Mouse (Mus musculus): ENCODE measurements at regions not wholly inside any gene's neighbourhood (a gene's known extent, or its start where the extent isn't known, plus 50 kb on each side); places are given as distances from the start of the nearest gene placed in this dataset.

DNA sequence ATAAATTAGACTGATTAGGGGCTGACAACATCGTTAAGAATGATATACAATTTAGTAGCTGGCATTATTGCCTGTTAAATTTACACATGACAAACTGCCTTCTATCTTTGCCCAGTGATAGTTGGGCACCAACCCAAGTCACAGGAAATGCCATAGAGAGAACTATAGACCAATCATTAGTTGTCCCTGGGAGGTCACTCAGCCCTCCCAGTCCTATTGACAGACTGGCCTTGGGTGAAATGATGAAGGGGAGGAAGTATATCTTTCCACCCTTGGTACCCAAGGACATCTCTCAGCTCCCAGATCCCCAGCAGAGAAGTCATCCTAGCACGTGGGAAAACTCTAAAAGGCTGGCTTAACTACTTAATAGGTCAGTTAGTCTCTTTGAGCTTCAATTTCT, 139.8 kb downstream of the Aipl1 start:
- H3K27ac ChIP-seq (ENCODE audit: insufficient read depth, low read depth, low read length, poor library complexity, severe bottlenecking) = no peak overlapping the region
- in situ Hi-C loops (cut with MboI; ENCODE audit: low sequenced_read_pairs in 2 of 2, unreplicated experiment in 2 of 2) = no loop called here
- H3K4me1 ChIP-seq (ENCODE audit: control insufficient read depth in 2 of 2, insufficient read depth in 2 of 2, low read length in 2 of 2, poor library complexity in 1 of 2) = no peaks in the 10 kb centered on the region
- H3K9me3 ChIP-seq (ENCODE audit: control insufficient read depth, insufficient read depth, low read depth, low read length) = no peaks in the 10 kb centered on the region
- no peak for TF ChIP-seq MAFK (IDR thresholded peaks at IDR 0.05; ENCODE audit: insufficient read depth, low read depth, low read length)
- no peak for TF ChIP-seq CHD2 (IDR thresholded peaks at IDR 0.05; ENCODE audit: low read depth, low read length)
- TF ChIP-seq ZC3H11A (IDR thresholded peaks at IDR 0.05; ENCODE audit: borderline replicate concordance, low read depth, low read length) = no peak
- no peak for TF ChIP-seq ZNF384 (IDR thresholded peaks at IDR 0.05; ENCODE audit: low read depth, low read length)
- no peak for TF ChIP-seq HCFC1 (IDR thresholded peaks at IDR 0.05; ENCODE audit: borderline replicate concordance, insufficient read depth, low read length)
- no peak for DNase-seq (ENCODE audit: low read depth, low spot score)
- no peak overlapping the region for H3K9ac ChIP-seq (ENCODE audit: insufficient read depth, low read depth, low read length, poor library complexity, severe bottlenecking)
- H3K36me3 ChIP-seq (ENCODE audit: control insufficient read depth, insufficient read depth, low read length, poor library complexity, severe bottlenecking) = no peaks in the 10 kb centered on the region
- H3K4me3 ChIP-seq (ENCODE audit: insufficient read depth in 1 of 2, low read depth in 1 of 2, low read length in 2 of 2, poor library complexity in 1 of 2, severe bottlenecking in 1 of 2) = no peak overlapping the region

DNA sequence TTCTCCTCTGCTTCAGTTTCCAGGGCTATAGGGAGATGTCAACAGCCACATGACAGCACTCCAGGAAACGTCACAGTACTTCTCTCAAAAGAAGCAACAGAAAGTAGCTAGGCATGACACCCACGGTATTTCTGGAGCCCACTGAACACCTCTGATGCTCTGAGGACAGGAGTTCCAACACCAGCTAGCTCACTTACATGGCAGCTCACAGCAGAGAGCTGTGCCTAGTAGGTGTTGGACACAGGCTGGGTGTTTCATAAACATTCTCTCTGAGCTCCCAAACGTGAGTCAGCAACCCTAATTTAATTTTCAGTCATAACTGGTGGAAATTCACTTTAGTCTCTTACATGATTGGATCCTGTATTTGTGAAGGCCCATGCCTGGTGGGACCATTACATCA, 140.2 kb downstream of the Aipl1 start:
- no peaks in the 10 kb centered on the region for H3K4me1 ChIP-seq (ENCODE audit: control insufficient read depth in 2 of 2, insufficient read depth in 2 of 2, low read length in 2 of 2, poor library complexity in 1 of 2)
- in situ Hi-C loops (cut with MboI; ENCODE audit: low sequenced_read_pairs in 2 of 2, unreplicated experiment in 2 of 2) = no loop called here
- no peak overlapping the region for H3K9ac ChIP-seq (ENCODE audit: insufficient read depth, low read depth, low read length, poor library complexity, severe bottlenecking)
- no peak for DNase-seq (ENCODE audit: low read depth, low spot score)
- no peak overlapping the region for H3K4me3 ChIP-seq (ENCODE audit: insufficient read depth in 1 of 2, low read depth in 1 of 2, low read length in 2 of 2, poor library complexity in 1 of 2, severe bottlenecking in 1 of 2)
- no peaks in the 10 kb centered on the region for H3K9me3 ChIP-seq (ENCODE audit: control insufficient read depth, insufficient read depth, low read depth, low read length)
- TF ChIP-seq ZNF384 (IDR thresholded peaks at IDR 0.05; ENCODE audit: low read depth, low read length) (no peak), ZC3H11A (IDR thresholded peaks at IDR 0.05; ENCODE audit: borderline replicate concordance, low read depth, low read length) (no peak), CHD2 (IDR thresholded peaks at IDR 0.05; ENCODE audit: low read depth, low read length) (no peak), MAFK (IDR thresholded peaks at IDR 0.05; ENCODE audit: insufficient read depth, low read depth, low read length) (no peak), HCFC1 (IDR thresholded peaks at IDR 0.05; ENCODE audit: borderline replicate concordance, insufficient read depth, low read length) (no peak)
- no peaks in the 10 kb centered on the region for H3K36me3 ChIP-seq (ENCODE audit: control insufficient read depth, insufficient read depth, low read length, poor library complexity, severe bottlenecking)
- H3K27ac ChIP-seq (ENCODE audit: insufficient read depth, low read depth, low read length, poor library complexity, severe bottlenecking) = no peak overlapping the region

DNA sequence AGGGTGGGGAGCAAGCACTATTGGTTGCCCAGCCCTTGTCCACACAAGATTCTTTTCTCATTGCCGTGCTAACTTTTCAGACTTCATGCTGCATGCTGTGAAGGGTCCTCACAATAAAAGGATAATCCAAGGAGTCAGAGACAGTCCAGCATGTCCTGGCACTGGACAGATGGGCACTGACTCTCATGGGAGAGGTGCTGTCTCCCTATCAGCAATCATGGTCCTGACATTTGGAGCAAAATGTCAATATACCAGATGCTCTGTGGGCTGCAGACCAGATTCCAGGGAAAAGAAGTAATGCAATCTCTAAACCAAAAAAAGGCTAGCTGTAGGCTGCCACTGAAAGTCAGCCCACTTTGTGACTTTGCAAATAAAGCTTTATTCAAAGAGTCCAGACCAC, 141.5 kb downstream of the Wscd1 start:
- H3K27ac ChIP-seq (ENCODE audit: insufficient read depth, low read depth, low read length, poor library complexity, severe bottlenecking) = no peak overlapping the region
- DNase-seq (ENCODE audit: low read depth, low spot score) = no peak
- in situ Hi-C loops (cut with MboI; ENCODE audit: low sequenced_read_pairs in 2 of 2, unreplicated experiment in 2 of 2) = no loop called here
- no peaks in the 10 kb centered on the region for H3K4me1 ChIP-seq (ENCODE audit: control insufficient read depth in 2 of 2, insufficient read depth in 2 of 2, low read length in 2 of 2, poor library complexity in 1 of 2)
- H3K4me3 ChIP-seq (ENCODE audit: insufficient read depth in 1 of 2, low read depth in 1 of 2, low read length in 2 of 2, poor library complexity in 1 of 2, severe bottlenecking in 1 of 2) = no peak overlapping the region
- no peak for TF ChIP-seq MAFK (IDR thresholded peaks at IDR 0.05; ENCODE audit: insufficient read depth, low read depth, low read length)
- TF ChIP-seq ZNF384 (IDR thresholded peaks at IDR 0.05; ENCODE audit: low read depth, low read length) = no peak
- TF ChIP-seq HCFC1 (IDR thresholded peaks at IDR 0.05; ENCODE audit: borderline replicate concordance, insufficient read depth, low read length) = no peak
- TF ChIP-seq ZC3H11A (IDR thresholded peaks at IDR 0.05; ENCODE audit: borderline replicate concordance, low read depth, low read length) = no peak
- TF ChIP-seq CHD2 (IDR thresholded peaks at IDR 0.05; ENCODE audit: low read depth, low read length) = no peak
- H3K36me3 ChIP-seq (ENCODE audit: control insufficient read depth, insufficient read depth, low read length, poor library complexity, severe bottlenecking) = no peaks in the 10 kb centered on the region
- H3K9ac ChIP-seq (ENCODE audit: insufficient read depth, low read depth, low read length, poor library complexity, severe bottlenecking) = no peak overlapping the region
- no peaks in the 10 kb centered on the region for H3K9me3 ChIP-seq (ENCODE audit: control insufficient read depth, insufficient read depth, low read depth, low read length)

DNA sequence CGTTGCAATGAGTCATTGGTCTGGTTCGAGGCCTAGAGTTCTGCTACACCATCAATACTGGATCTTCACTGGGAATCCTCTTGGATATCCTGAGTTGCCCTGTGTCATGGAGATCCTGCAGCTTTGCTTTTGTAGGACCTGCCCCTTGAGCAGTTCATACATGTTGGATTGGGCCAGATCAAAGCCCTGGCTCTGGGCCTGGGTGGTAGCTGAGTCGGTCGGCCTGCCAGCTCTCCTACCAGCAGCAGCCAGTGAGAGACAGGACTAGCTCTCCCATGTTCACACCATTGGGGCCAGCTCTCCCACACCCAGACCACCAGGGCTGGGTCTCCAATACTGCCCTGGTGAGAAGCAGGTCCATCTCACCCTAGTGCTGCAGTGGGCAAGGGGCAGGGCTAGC, 139.4 kb downstream of the Wscd1 start:
- in situ Hi-C loops (cut with MboI; ENCODE audit: low sequenced_read_pairs in 2 of 2, unreplicated experiment in 2 of 2) = no loop called here
- TF ChIP-seq CHD2 (IDR thresholded peaks at IDR 0.05; ENCODE audit: low read depth, low read length) (no peak), ZC3H11A (IDR thresholded peaks at IDR 0.05; ENCODE audit: borderline replicate concordance, low read depth, low read length) (no peak), ZNF384 (IDR thresholded peaks at IDR 0.05; ENCODE audit: low read depth, low read length) (no peak), MAFK (IDR thresholded peaks at IDR 0.05; ENCODE audit: insufficient read depth, low read depth, low read length) (no peak)
- H3K4me3 ChIP-seq (ENCODE audit: insufficient read depth in 1 of 2, low read depth in 1 of 2, low read length in 2 of 2, poor library complexity in 1 of 2, severe bottlenecking in 1 of 2) = no peak overlapping the region
- no peaks in the 10 kb centered on the region for H3K9me3 ChIP-seq (ENCODE audit: control insufficient read depth, insufficient read depth, low read depth, low read length)
- DNase-seq (ENCODE audit: low read depth, low spot score) = no peak
- no peak overlapping the region for H3K9ac ChIP-seq (ENCODE audit: insufficient read depth, low read depth, low read length, poor library complexity, severe bottlenecking)
- no peaks in the 10 kb centered on the region for H3K36me3 ChIP-seq (ENCODE audit: control insufficient read depth, insufficient read depth, low read length, poor library complexity, severe bottlenecking)
- H3K27ac ChIP-seq (ENCODE audit: insufficient read depth, low read depth, low read length, poor library complexity, severe bottlenecking) = no peak overlapping the region
- no peaks in the 10 kb centered on the region for H3K4me1 ChIP-seq (ENCODE audit: control insufficient read depth in 2 of 2, insufficient read depth in 2 of 2, low read length in 2 of 2, poor library complexity in 1 of 2)

DNA sequence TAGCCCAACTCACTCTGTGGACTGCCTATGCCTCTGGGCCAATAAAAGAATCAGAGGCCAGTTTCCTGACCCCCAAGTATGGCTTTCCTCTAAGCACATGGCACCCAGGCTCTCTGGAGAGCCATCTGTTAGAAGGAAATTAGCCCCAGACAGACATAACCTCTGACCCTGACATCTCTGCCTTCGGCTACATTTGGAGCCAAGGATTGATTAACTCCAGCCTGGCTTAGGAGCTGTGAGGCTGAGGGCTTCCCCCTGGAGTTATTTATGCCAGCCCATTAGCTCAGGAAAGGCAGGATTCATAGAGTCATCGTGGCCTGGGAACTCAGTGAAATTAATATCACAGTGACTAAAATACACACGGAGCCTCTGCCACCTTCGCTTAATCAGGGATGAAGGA, 137.5 kb downstream of the Wscd1 start:
- no peaks in the 10 kb centered on the region for H3K4me1 ChIP-seq (ENCODE audit: control insufficient read depth in 2 of 2, insufficient read depth in 2 of 2, low read length in 2 of 2, poor library complexity in 1 of 2)
- H3K27ac ChIP-seq (ENCODE audit: insufficient read depth, low read depth, low read length, poor library complexity, severe bottlenecking) = no peak overlapping the region
- DNase-seq (ENCODE audit: low read depth, low spot score) = no peak

More for the DNA sequence above, 137.5 kb downstream of the Wscd1 start:
- Histone ChIP-seq H3K4me3 (ENCODE audit: insufficient read depth in 1 of 2, low read depth in 1 of 2, low read length in 2 of 2, poor library complexity in 1 of 2, severe bottlenecking in 1 of 2) (no peak overlapping the region), H3K9ac (ENCODE audit: insufficient read depth, low read depth, low read length, poor library complexity, severe bottlenecking) (no peak overlapping the region), H3K9me3 (ENCODE audit: control insufficient read depth, insufficient read depth, low read depth, low read length) (no peaks in the 10 kb centered on the region), H3K36me3 (ENCODE audit: control insufficient read depth, insufficient read depth, low read length, poor library complexity, severe bottlenecking) (no peaks in the 10 kb centered on the region)
- TF ChIP-seq ZC3H11A (IDR thresholded peaks at IDR 0.05; ENCODE audit: borderline replicate concordance, low read depth, low read length) (no peak), ZNF384 (IDR thresholded peaks at IDR 0.05; ENCODE audit: low read depth, low read length) (no peak)
- in situ Hi-C loops (cut with MboI; ENCODE audit: low sequenced_read_pairs in 2 of 2, unreplicated experiment in 2 of 2) = no loop called here

All from ES-E14 (cell line).